Mouse (Mus musculus) heart, embryonic 13.5 days (tissue): ENCODE measurements at regions not wholly inside any gene's neighbourhood (a gene's known extent, or its start where the extent isn't known, plus 50 kb on each side); places are given as distances from the start of the nearest gene placed in this dataset.

Source experiments
- ATAC-seq: fragments of 200-750 bp; cut with Nextera tagmentation; 2 replicates; pipeline ENCODE4 v1.8.0; 2017; ENCODE audit warnings: moderate TSS enrichment; ENCODE audit not compliant: insufficient number of reproducible peaks, low FRiP score, low TSS enrichment; ENCODE audit errors: extremely low read depth
- H3K27ac ChIP-seq: fragments of 300-500 bp; sonication (generic); replicated peaks from 2 replicates; pipeline ENCODE4 v1.5.1; 2015; ENCODE audit warnings: moderate library complexity, mild to moderate bottlenecking, inconsistent platforms
- H3K27me3 ChIP-seq: fragments of 300-500 bp; sonication (generic); replicated peaks from 2 replicates; pipeline ENCODE4 v1.6.1; 2015; ENCODE audit warnings: mild to moderate bottlenecking, inconsistent platforms
- H3K36me3 ChIP-seq: fragments of 300-500 bp; sonication (generic); 2 replicates; pipeline ENCODE4 v1.6.1; 2015; ENCODE audit warnings: mild to moderate bottlenecking, inconsistent platforms
- H3K4me1 ChIP-seq: fragments of 300-500 bp; sonication (generic); 2 replicates; pipeline ENCODE4 v1.6.1; 2015; ENCODE audit warnings: inconsistent platforms
- H3K4me2 ChIP-seq: fragments of 300-500 bp; sonication (generic); 2 replicates; pipeline ENCODE4 v1.6.1; 2015; ENCODE audit warnings: inconsistent platforms, mild to moderate bottlenecking, moderate library complexity
- H3K4me3 ChIP-seq: fragments of 300-500 bp; sonication (generic); 2 replicates; pipeline ENCODE4 v1.5.1; 2015; ENCODE audit warnings: moderate library complexity, mild to moderate bottlenecking, inconsistent platforms
- H3K9ac ChIP-seq: fragments of 300-500 bp; sonication (generic); 2 replicates; pipeline ENCODE4 v1.6.1; 2015; ENCODE audit warnings: inconsistent platforms, mild to moderate bottlenecking, moderate library complexity
- H3K9me3 ChIP-seq: fragments of 300-500 bp; sonication (generic); 2 replicates; pipeline ENCODE4 v1.6.1; 2016; ENCODE audit warnings: inconsistent platforms
- WGBS: fragments of 180-500 bp; shearing (Covaris S2); methylation state at CpG from one replicate; pipeline ENCODE4 v1.1.7; 2015; ENCODE audit warnings: mixed read lengths; 5-methylcytosine and 5-hydroxymethylcytosine counted together

- Histone ChIP-seq H3K9ac (no peak overlapping the region), H3K36me3 (no peaks in the 10 kb centered on the region), H3K4me2 (no peak overlapping the region), H3K27ac (no peak overlapping the region), H3K4me3 (no peak overlapping the region), H3K4me1 (no peaks in the 10 kb centered on the region), H3K27me3 (no peaks in the 10 kb centered on the region), H3K9me3 (no peaks in the 10 kb centered on the region)
- 70% methylated on average over 1 of the region's 1 CpGs for WGBS
- no peak for ATAC-seq
Measured at GRCm38 (mm10) chr3:80204821-80205220, 320.5 kb downstream of the Fam198b start.

- H3K36me3 ChIP-seq, result no peaks in the 10 kb centered on the region
- 66% methylated on average over 6 of the region's 6 CpGs for WGBS
- H3K9ac ChIP-seq, result no peak overlapping the region
- no peak overlapping the region for H3K4me3 ChIP-seq
- no peak for ATAC-seq
- no peaks in the 10 kb centered on the region for H3K9me3 ChIP-seq
- no peaks in the 10 kb centered on the region for H3K27me3 ChIP-seq
- H3K4me2 ChIP-seq, result no peak overlapping the region
- no peaks in the 10 kb centered on the region for H3K4me1 ChIP-seq
- no peak overlapping the region for H3K27ac ChIP-seq
Measured at GRCm38 (mm10) chr3:80205351-80205750, 321.0 kb downstream of the Fam198b start.

- H3K9me3 ChIP-seq, result no peaks in the 10 kb centered on the region
- no peak overlapping the region for H3K27ac ChIP-seq
- H3K9ac ChIP-seq, result no peak overlapping the region
- ATAC-seq, result no peak
- no peak overlapping the region for H3K4me2 ChIP-seq
- 41% methylated on average over 1 of the region's 1 CpGs for WGBS
- H3K36me3 ChIP-seq, result no peaks in the 10 kb centered on the region
- no peaks in the 10 kb centered on the region for H3K27me3 ChIP-seq
- H3K4me3 ChIP-seq, result no peak overlapping the region
- H3K4me1 ChIP-seq, result no peaks in the 10 kb centered on the region
Measured at GRCm38 (mm10) chr3:80207022-80207421, 322.7 kb downstream of the Fam198b start.

GRCm38 (mm10) chr3:80208028-80208427 is 323.7 kb downstream of the Fam198b start:
- Histone ChIP-seq H3K27me3 (no peaks in the 10 kb centered on the region), H3K36me3 (no peaks in the 10 kb centered on the region), H3K4me3 (no peak overlapping the region), H3K27ac (no peak overlapping the region), H3K9me3 (no peaks in the 10 kb centered on the region), H3K9ac (no peak overlapping the region), H3K4me2 (no peak overlapping the region), H3K4me1 (no peaks in the 10 kb centered on the region)
- no peak for ATAC-seq
- WGBS, result 70% methylated on average over 2 of the region's 2 CpGs

- no peaks in the 10 kb centered on the region for H3K4me1 ChIP-seq
- no peaks in the 10 kb centered on the region for H3K36me3 ChIP-seq
- no peaks in the 10 kb centered on the region for H3K27me3 ChIP-seq
- no peak overlapping the region for H3K4me3 ChIP-seq
- H3K9me3 ChIP-seq, result no peaks in the 10 kb centered on the region
- H3K27ac ChIP-seq, result no peak overlapping the region
- ATAC-seq, result no peak
- H3K9ac ChIP-seq, result no peak overlapping the region
- no peak overlapping the region for H3K4me2 ChIP-seq
Measured at GRCm38 (mm10) chr3:80209596-80209995, 325.3 kb downstream of the Fam198b start.

- H3K27ac ChIP-seq, result no peak overlapping the region
- no peaks in the 10 kb centered on the region for H3K4me1 ChIP-seq
Measured at GRCm38 (mm10) chr3:80211323-80212109, 327.2 kb downstream of the Fam198b start.

GRCm38 (mm10) chr3:80248611-80249010 is 364.3 kb downstream of the Fam198b start:
- Histone ChIP-seq H3K4me1 (0 out of 2 replicates have a peak, but pooled peaks cover 4% of the 10 kb centered on the region), H3K4me3 (no peak overlapping the region), H3K27me3 (no peaks in the 10 kb centered on the region), H3K9me3 (no peaks in the 10 kb centered on the region), H3K4me2 (no peak overlapping the region), H3K27ac (no peak overlapping the region), H3K9ac (no peak overlapping the region), H3K36me3 (no peaks in the 10 kb centered on the region)
- no peak for ATAC-seq
- WGBS, result 29% methylated on average over 5 of the region's 5 CpGs

More at GRCm38 (mm10) chr3:80211323-80212109, 327.2 kb downstream of the Fam198b start:
- 67% methylated on average over 3 of the region's 3 CpGs for WGBS
- Histone ChIP-seq H3K4me2 (no peak overlapping the region), H3K36me3 (no peaks in the 10 kb centered on the region), H3K27me3 (no peaks in the 10 kb centered on the region), H3K9me3 (no peaks in the 10 kb centered on the region), H3K9ac (no peak overlapping the region), H3K4me3 (no peak overlapping the region)
- no peak for ATAC-seq

GRCm38 (mm10) chr3:80249974-80250373 is 365.6 kb downstream of the Fam198b start:
- ATAC-seq, result no peak
- Histone ChIP-seq H3K4me1 (0 out of 2 replicates have a peak, but pooled peaks cover 4% of the 10 kb centered on the region), H3K9ac (no peak overlapping the region), H3K4me2 (no peak overlapping the region), H3K27ac (no peak overlapping the region), H3K36me3 (no peaks in the 10 kb centered on the region), H3K9me3 (no peaks in the 10 kb centered on the region), H3K4me3 (no peak overlapping the region), H3K27me3 (no peaks in the 10 kb centered on the region)
- WGBS, result 45% methylated on average over 3 of the region's 3 CpGs

- 76% methylated on average over 3 of the region's 3 CpGs for WGBS
- no peak for ATAC-seq
- no peak overlapping the region for H3K4me2 ChIP-seq
Measured at GRCm38 (mm10) chr3:80255304-80255703, 371.0 kb downstream of the Fam198b start.

GRCm38 (mm10) chr3:80256383-80256782 is 372.1 kb downstream of the Fam198b start:
- no peak overlapping the region for H3K4me2 ChIP-seq
- ATAC-seq, result no peak
- 80% methylated on average over 3 of the region's 3 CpGs for WGBS
- no peaks in the 10 kb centered on the region for H3K27me3 ChIP-seq
- H3K36me3 ChIP-seq, result no peaks in the 10 kb centered on the region
- no peak overlapping the region for H3K27ac ChIP-seq
- H3K9me3 ChIP-seq, result no peaks in the 10 kb centered on the region
- H3K4me1 ChIP-seq, result no peaks in the 10 kb centered on the region
- H3K4me3 ChIP-seq, result no peak overlapping the region
- H3K9ac ChIP-seq, result no peak overlapping the region

More at GRCm38 (mm10) chr3:80255304-80255703, 371.0 kb downstream of the Fam198b start:
- Histone ChIP-seq H3K4me1 (no peaks in the 10 kb centered on the region), H3K27me3 (no peaks in the 10 kb centered on the region), H3K9me3 (no peaks in the 10 kb centered on the region), H3K4me3 (no peak overlapping the region), H3K36me3 (no peaks in the 10 kb centered on the region), H3K27ac (no peak overlapping the region), H3K9ac (no peak overlapping the region)

- no peaks in the 10 kb centered on the region for H3K9me3 ChIP-seq
- no peaks in the 10 kb centered on the region for H3K27me3 ChIP-seq
- ATAC-seq, result no peak
- H3K4me1 ChIP-seq, result no peaks in the 10 kb centered on the region
- H3K4me2 ChIP-seq, result no peak overlapping the region
- 77% methylated on average over 2 of the region's 2 CpGs for WGBS
- H3K4me3 ChIP-seq, result no peak overlapping the region
- no peak overlapping the region for H3K9ac ChIP-seq
- H3K27ac ChIP-seq, result no peak overlapping the region
- H3K36me3 ChIP-seq, result no peaks in the 10 kb centered on the region
Measured at GRCm38 (mm10) chr3:80263095-80263494, 378.8 kb downstream of the Fam198b start.

- Histone ChIP-seq H3K4me3 (no peak overlapping the region), H3K36me3 (no peaks in the 10 kb centered on the region), H3K4me2 (no peak overlapping the region), H3K4me1 (no peaks in the 10 kb centered on the region), H3K9me3 (no peaks in the 10 kb centered on the region), H3K9ac (no peak overlapping the region), H3K27ac (no peak overlapping the region), H3K27me3 (no peaks in the 10 kb centered on the region)
- ATAC-seq, result no peak
- 65% methylated on average over 1 of the region's 1 CpGs for WGBS
Measured at GRCm38 (mm10) chr3:80284656-80285055, 400.3 kb downstream of the Fam198b start.
